Mouse (Mus musculus) kidney, adult 2 months (tissue): ENCODE measurements around the gene Angpt4.

Source experiments
- CTCF ChIP-seq: fragments of 200-500 bp; conservative IDR thresholded peaks from 2 replicates; pipeline ENCODE4 v1.5.1; 2011; ENCODE audit warnings: low read depth, mild to moderate bottlenecking, control low read depth, low read length, moderate library complexity, mixed read lengths; ENCODE audit not compliant: insufficient read depth, insufficient read length
- POLR2A ChIP-seq: fragments of 200-500 bp; IDR thresholded peaks from one replicate; pipeline ENCODE4 v1.6.1; 2011; ENCODE audit warnings: low read depth, low read length, control low read depth

GRCm38 (mm10) chr2:151988978-151989377 lies 78.0 kb downstream of the Angpt4 start:
- TF ChIP-seq CTCF: no peak
- no peak for TF ChIP-seq POLR2A
